Mouse (Mus musculus) brain, embryonic 14.5 days (tissue): ENCODE results near the gene Fam89b. TPM values are rescaled to one million over a fixed set of nuclear protein-coding genes. Genes with fewer than 3 reads are reported as not detected.

Experiments
- DNase-seq: peaks from one replicate; pipeline ENCODE4 v3.0.0-alpha.2; 2011; ENCODE audit warnings: low read depth
- CTCF ChIP-seq: fragments of 200-500 bp; IDR thresholded peaks from 2 replicates; pipeline ENCODE4 v1.5.1; 2012; ENCODE audit warnings: inconsistent platforms, mild to moderate bottlenecking, moderate library complexity, borderline replicate concordance; ENCODE audit not compliant: insufficient read depth, insufficient read length; ENCODE audit errors: extremely low read depth
- POLR2A ChIP-seq: fragments of 200-500 bp; IDR thresholded peaks from 2 replicates; pipeline ENCODE4 v1.6.1; 2012; ENCODE audit warnings: mild to moderate bottlenecking, inconsistent platforms, borderline replicate concordance; ENCODE audit not compliant: poor library complexity, insufficient read depth, insufficient read length, severe bottlenecking; ENCODE audit errors: extremely low read depth
- polyA plus RNA-seq: library from polyadenylated mRNA; depleted of rRNA; stranded (reverse); fragments of >200 nt; gene quantifications from 2 replicates; pipeline ENCODE4 v1.2.3, GENCODE M21; 2012

The Fam89b gene
- polyA plus RNA-seq, 1 experiment, result 258 TPM

DNA sequence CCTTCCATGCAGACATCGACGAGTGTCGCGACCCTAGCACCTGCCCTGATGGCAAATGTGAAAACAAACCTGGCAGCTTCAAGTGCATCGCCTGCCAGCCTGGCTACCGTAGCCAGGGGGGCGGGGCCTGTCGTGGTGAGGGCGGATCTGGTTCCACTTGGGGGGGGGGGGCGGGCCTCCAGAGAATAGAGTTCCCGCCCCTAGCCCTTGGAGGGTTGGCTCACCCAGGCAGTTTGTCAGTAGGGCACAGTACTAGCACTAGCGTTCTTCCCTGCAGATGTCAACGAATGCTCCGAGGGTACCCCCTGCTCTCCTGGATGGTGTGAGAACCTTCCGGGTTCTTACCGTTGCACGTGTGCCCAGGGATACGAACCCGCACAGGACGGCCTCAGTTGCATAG, 22.3 kb upstream of the Fam89b start:
- no peak for TF ChIP-seq POLR2A
- no peak for TF ChIP-seq CTCF
- peak; percentile 64 for DNase-seq

DNA sequence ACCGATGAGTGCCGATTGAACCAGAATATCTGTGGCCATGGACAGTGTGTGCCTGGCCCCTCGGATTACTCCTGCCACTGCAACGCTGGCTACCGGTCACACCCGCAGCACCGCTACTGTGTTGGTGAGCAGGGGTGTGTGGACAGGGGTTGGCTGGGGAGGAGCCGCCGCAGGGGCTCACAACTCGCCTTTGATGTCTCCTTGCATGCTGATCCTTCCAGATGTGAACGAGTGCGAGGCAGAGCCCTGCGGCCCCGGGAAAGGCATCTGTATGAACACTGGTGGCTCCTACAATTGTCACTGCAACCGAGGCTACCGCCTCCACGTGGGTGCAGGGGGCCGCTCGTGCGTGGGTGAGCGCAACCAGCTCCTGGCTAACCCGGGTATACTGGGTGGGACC, 21.5 kb upstream of the Fam89b start:
- DNase-seq, result no peak
- TF ChIP-seq CTCF (no peak), POLR2A (no peak)

DNA sequence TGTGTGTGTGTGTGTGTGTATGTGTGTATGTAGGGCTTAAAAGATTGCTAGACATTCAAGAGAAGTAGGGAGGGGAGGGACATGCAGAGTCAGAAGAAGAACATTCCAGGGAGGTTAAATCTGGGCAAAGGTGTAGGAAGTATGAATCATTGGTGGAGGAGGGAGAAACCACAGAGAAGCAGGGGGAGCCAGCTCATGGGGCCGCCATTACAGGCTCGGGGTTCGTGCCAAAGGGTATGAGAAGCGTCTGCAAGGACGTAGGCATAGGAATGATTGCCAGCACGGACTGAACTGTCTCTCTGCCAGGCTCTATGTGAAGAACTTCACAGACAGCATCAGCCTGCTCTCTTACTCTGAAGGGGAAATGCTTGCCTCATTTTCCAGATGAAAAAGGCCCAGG, 20.0 kb upstream of the Fam89b start:
- no peak for TF ChIP-seq POLR2A
- no peak for TF ChIP-seq CTCF
- DNase-seq, result no peak

DNA sequence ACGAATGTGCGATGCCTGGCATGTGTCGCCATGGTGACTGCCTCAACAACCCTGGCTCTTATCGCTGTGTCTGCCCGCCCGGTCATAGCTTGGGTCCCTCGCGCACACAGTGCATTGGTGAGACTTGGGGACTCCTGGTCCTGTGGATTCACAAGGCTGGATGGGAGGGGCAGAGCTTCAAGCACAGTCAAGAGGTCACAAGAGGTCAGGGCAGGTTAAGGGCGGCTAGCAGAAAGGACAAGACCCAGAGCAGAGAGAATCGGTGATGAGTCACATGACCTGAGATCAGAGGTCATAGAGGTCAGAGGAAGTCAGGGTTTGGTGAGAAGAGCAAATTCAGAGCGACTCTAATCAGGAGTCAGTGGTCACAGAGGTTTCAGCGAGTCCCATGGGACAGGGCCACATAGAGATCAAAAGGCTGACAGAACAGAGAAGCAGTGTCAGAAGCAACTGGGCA, 17.5 kb upstream of the Fam89b start:
- no peak for DNase-seq
- TF ChIP-seq POLR2A (no peak), CTCF (no peak)

DNA sequence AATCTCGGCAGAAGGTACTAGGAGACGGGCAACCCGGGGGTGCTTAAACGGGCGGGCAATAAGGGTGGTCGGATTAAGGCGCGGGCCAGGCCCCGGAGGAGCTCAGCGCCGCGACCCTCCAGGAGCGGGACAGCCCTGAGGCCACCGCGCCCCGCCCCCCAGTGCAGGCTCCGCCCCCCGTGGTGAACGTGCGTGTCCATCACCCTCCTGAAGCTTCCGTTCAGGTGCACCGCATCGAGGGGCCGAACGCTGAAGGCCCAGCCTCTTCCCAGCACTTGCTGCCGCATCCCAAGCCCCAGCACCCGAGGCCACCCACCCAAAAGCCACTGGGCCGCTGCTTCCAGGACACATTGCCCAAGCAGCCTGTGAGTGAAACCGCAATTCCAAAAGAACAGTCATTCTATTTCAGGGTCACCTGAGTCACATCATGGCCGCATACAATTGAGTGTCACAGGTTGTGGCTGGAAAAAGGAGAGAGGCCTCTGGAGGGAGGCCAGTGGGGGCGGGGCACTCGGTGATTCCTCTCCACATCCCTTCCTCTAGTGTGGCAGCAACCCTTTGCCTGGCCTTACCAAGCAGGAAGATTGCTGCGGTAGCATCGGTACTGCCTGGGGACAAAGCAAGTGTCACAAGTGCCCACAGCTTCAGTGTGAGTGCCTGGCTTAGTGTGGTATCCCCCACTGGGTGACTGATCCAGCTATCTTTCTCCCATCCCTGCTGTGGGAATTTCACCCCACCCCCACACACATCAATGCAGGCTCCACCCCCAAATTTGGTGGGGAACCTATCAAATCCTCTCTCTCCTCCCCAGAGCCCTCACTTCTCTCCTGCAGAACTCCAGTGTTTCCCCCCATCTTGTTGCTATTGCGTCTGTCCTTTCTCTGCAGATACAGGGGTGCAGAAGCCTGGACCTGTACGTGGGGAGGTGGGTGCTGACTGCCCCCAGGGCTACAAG, 16.6 kb upstream of the Fam89b start:
- TF ChIP-seq CTCF (no peak), POLR2A (no peak)
- peak; percentile 34 for DNase-seq

DNA sequence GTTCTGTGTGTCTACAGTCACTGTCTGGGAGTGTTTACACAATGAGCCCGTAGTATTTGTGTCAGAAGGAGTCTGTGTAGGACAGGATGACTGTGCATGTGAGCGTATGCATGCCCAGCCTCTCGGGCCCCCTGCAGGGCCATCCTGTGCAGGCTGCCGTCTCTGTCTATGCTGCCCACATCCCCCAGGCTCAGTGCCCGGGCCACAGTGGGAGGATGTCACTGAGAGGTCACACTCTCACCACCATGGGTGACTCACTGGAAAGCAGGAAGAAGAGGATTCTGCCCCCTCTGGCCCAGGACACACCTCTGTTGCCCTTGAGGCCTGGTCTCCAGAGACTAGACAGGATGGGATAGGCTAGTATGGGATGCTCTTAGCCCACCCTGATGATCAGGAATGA, 14.1 kb upstream of the Fam89b start:
- DNase-seq, result no peak
- no peak for TF ChIP-seq POLR2A
- TF ChIP-seq CTCF, result no peak

DNA sequence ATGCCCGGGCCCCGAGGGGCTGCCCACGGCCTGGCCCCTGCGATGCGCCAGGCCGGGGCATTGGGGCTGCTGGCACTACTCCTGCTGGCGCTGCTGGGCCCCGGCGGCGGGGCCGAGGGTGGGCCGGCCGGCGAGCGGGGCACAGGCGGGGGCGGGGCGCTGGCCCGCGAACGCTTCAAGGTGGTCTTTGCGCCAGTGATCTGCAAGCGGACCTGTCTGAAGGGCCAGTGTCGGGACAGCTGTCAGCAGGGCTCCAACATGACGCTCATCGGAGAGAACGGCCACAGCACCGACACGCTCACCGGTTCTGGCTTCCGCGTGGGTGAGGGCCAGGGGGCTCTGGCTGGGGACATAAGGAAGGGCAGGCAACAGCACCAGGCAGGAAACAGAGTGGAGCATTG, 12.8 kb upstream of the Fam89b start:
- TF ChIP-seq POLR2A (no peak), CTCF (no peak)
- peak; percentile 39 for DNase-seq

DNA sequence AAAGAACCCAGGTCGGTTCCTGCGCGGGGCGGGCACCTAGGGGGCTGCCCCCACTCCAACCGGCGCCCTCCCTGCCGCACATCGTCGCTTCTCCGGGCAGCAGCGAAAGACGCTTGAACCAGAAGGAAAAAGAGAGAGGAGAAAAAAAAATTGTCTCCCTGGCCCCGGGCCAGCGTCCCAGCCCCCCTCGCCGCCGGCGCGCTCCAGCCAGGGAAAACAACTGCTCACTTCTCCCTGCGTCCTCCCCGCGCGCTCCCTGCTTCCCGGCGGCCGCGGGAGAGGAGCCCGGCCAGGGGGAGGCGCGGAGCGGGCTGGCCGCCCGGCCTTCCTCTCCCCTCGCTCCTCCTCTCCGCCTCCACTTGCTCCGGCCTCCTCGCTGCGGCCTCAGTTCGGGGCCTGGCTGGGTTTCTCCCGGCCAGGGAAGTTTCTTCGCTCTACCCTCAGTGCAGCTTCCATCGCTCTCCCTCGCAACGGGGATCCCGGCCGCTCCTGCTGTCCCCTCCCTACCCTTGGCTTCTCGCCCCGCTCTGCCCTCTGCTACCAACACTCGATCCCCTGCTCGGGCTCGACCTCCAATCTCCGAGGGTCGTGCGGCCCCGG, 12.3 kb upstream of the Fam89b start:
- DNase-seq, result peak; percentile 90
- no peak for TF ChIP-seq CTCF
- peak; percentile 68 for TF ChIP-seq POLR2A

DNA sequence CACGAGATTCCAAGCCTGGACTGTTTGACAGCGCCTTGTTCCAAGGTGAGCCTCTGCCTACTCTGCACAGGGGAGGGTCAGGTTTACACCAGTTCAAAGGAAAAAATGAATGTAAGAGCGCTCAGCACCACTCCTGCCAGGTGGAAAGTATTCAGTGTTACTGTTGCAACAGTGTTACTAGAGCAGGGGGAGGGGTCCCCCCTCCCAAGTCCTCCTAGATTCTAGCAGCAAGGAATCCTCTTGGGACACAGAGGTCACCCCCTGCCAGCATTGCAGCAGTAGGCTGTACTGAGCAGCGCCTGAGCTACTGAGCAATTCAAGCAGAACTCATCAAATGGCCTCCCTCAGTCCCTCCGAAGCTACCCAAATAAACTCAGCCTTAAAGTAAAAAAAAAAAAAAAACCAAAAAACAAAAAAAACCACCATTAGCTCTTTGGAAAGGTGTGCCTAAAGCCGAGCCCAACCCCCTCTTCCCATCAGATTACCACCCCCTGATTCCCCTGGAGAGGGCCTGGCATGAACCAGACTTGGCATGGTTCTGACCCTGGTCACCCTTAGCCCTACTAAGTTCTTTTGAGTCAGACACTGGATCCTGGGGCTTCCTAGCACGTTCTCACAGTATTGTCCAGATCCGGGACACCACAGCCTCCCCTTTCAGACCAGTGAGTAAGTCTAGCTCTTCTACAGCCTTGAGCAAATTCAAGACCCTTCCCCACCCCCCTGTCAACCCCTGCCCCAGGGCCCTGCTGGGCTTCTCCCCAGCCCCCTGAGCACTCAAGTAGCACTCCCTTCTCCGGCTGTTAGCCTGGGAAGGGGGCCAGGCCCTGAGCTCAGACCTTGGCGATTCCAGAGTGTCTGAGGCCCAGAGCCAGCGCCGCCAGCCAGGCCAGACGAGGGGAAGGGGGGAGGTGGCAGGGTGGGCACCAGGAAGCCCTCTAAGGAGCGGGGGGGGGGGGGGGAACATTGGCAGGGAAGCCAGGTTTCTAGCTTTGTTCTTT, 11.2 kb upstream of the Fam89b start, which contains the start of gene Ltbp3:
TSS of gene Ltbp3 (plus strand) at position 585 of the 998 bp plus-strand sequence.
- TF ChIP-seq POLR2A (no peak), CTCF (no peak)
- DNase-seq, result peak; percentile 95

DNA sequence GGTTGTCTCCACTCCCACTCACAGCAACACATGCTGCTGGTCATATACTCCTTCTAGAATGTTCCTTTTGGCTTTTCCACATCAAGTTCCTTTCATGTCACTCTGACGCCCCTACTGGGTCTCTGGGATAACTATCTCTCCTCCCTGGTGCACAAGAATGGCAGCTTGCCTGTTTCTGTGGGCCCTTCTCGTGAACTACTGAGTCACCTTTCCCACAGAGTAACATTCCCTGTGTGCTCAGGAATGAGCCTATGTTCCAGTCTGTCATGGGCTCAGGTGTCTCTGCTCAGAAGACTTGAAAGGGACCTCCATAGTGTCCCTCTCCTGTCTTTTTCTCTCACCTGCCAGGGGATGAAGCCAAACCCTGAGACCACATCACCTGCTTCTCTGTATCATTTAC, 10.0 kb upstream of the Fam89b start:
- TF ChIP-seq POLR2A (no peak), CTCF (no peak)
- DNase-seq, result no peak
